Mouse (Mus musculus): ENCODE data around the gene Tbxas1. TPM values are rescaled to one million over a fixed set of nuclear protein-coding genes. Genes with fewer than 3 reads are reported as not detected.

The Tbxas1 gene
- total and polyA plus RNA-seq, 3 experiments: not detected

DNA sequence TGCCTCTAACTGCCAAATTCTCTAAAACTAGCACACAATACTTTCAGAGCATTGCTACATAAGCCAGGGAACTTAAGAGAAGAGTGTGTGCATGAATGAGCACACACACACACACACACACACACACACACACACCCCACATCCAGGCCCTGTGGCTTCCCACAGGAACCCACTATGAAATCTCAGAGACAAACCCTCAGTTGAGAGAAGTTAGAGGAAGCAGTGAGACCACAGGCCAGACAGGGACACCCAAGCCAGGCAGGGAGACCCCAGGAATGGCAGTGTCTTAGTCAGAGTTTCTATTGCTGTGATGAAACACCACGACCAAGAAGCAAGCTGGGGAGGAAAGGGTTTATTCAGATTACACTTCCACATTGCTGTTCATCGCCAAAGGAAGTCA, 188.3 kb downstream of the Tbxas1 start:
- Histone ChIP-seq H3K36me3 (replicated peaks in 1 of 2; ENCODE audit: control insufficient read depth in 1 of 2, insufficient read depth in 1 of 2, low read length in 1 of 2) (no peaks in the 10 kb centered on the region), H3K79me2 (replicated peaks; ENCODE audit: control insufficient read depth, extremely low read depth, insufficient read depth, poor library complexity, severe bottlenecking) (no peaks in the 10 kb centered on the region), H3K27ac (ENCODE audit: insufficient read depth, low read depth) (no peak overlapping the region), H3K4me1 (ENCODE audit: control insufficient read depth in 1 of 2, insufficient read depth in 2 of 2) (peaks cover 3 to 11% of the 10 kb centered on the region in 2 experiments; a peak in 2 of 4 replicates), H3K4me2 (ENCODE audit: insufficient read depth, low read depth, poor library complexity, severe bottlenecking) (no peak overlapping the region), H3K9ac (ENCODE audit: insufficient read depth, low read depth) (no peak overlapping the region), H3K9me3 (replicated peaks; ENCODE audit: low read length) (no peaks in the 10 kb centered on the region), H3K4me3 (replicated peaks in 1 of 3; ENCODE audit: low read depth in 2 of 3, low read length in 2 of 3, poor library complexity in 1 of 3) (no peak overlapping the region), H3K27me3 (replicated peaks) (no peaks in the 10 kb centered on the region)
- dilution Hi-C loops (cut with MboI; ENCODE audit: extremely low pct_ligation_motif_present, extremely low pct_unique_long_range_greater_than_20kb, low sequenced_read_pairs) (no loop called here), in situ Hi-C loops (cut with MboI; ENCODE audit: low pct_ligation_motif_present, low pct_unique_long_range_greater_than_20kb, low sequenced_read_pairs) (loop anchor here (10.0 to 25.0 kb wide), 2 partner anchors 139 to 326 kb away; no protein-coding TSS in a partner anchor)
- no peak for DNase-seq (ENCODE audit: extremely low read depth)
- TF ChIP-seq ZMIZ1 (IDR thresholded peaks at IDR 0.05; ENCODE audit: low read depth, low read length) (no peak), IRF4 (IDR thresholded peaks at IDR 0.05; ENCODE audit: low read depth, low read length) (no peak), TBP (conservative IDR thresholded peaks at IDR 0.05; ENCODE audit: low read depth, low read length) (no peak), RAD21 (IDR thresholded peaks at IDR 0.05; ENCODE audit: low read depth, low read length) (no peak), KAT2A (IDR thresholded peaks at IDR 0.05; ENCODE audit: insufficient replicate concordance, low read length) (no peak), PAX5 (IDR thresholded peaks at IDR 0.05; ENCODE audit: low read length) (no peak), MYC (IDR thresholded peaks at IDR 0.05; ENCODE audit: low read depth, low read length) (no peak), POLR2A (IDR thresholded peaks at IDR 0.05; ENCODE audit: low read depth, low read length) (no peak), USF2 (conservative IDR thresholded peaks at IDR 0.05; ENCODE audit: low read depth, low read length) (no peak)

DNA sequence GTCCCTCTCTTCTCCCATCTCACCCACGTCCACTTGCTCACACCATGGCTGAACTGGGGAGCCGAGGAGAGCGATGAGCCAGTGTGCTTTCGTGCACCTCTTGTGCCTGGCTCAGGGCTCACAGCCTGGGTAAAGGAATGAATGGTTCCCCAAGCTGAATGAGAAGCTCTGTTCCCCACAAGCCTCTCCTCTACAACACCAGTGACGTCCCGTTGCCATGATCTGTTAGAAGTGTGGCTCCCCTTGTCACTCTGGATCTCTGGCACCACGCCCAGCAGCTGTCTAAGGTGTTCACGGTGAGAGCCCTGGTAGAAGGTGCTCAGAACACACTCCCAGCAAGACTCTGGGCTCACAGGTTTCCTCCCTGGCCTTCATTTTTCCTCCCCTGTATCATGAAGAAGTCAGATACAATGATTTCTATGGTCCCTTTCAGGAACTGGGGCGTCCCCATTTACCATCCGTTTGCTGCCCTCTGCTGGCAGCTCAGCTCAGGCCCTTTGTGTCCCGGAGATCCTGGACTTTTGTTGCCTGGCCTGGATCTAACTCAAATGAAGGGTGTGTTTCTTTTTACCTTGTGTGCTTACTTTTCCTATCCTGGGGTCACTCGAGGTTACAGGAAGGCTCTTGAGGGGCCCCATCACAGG, 191.9 kb downstream of the Tbxas1 start:
- peaks cover 3 to 5% of the 10 kb centered on the region in 2 experiments; a peak in 2 of 4 replicates for H3K4me1 ChIP-seq (ENCODE audit: control insufficient read depth in 1 of 2, insufficient read depth in 2 of 2)
- no peak overlapping the region for H3K4me3 ChIP-seq (replicated peaks in 1 of 3; ENCODE audit: low read depth in 2 of 3, low read length in 2 of 3, poor library complexity in 1 of 3)
- DNase-seq (ENCODE audit: extremely low read depth): peak; percentile 78
- no peaks in the 10 kb centered on the region for H3K27me3 ChIP-seq (replicated peaks)
- no peaks in the 10 kb centered on the region for H3K79me2 ChIP-seq (replicated peaks; ENCODE audit: control insufficient read depth, extremely low read depth, insufficient read depth, poor library complexity, severe bottlenecking)
- no peak overlapping the region for H3K4me2 ChIP-seq (ENCODE audit: insufficient read depth, low read depth, poor library complexity, severe bottlenecking)
- H3K9me3 ChIP-seq (replicated peaks; ENCODE audit: low read length): no peaks in the 10 kb centered on the region
- no peak overlapping the region for H3K27ac ChIP-seq (ENCODE audit: insufficient read depth, low read depth)
- dilution Hi-C loops (cut with MboI; ENCODE audit: extremely low pct_ligation_motif_present, extremely low pct_unique_long_range_greater_than_20kb, low sequenced_read_pairs) (no loop called here), in situ Hi-C loops (cut with MboI; ENCODE audit: low pct_ligation_motif_present, low pct_unique_long_range_greater_than_20kb, low sequenced_read_pairs) (loop anchor here (10.0 to 25.0 kb wide), 2 partner anchors 142 to 330 kb away; no protein-coding TSS in a partner anchor)
- H3K9ac ChIP-seq (ENCODE audit: insufficient read depth, low read depth): no peak overlapping the region
- TF ChIP-seq MAZ (IDR thresholded peaks at IDR 0.05; ENCODE audit: low read depth, low read length): peak; percentile 56; the same call in 1 of the 2 replicates
- TF ChIP-seq ZC3H11A (IDR thresholded peaks at IDR 0.05; ENCODE audit: low read depth, low read length): peak; percentile 76
- TF ChIP-seq EP300 (IDR thresholded peaks at IDR 0.05; ENCODE audit: low read length): no peak
- TF ChIP-seq SMC3 (IDR thresholded peaks at IDR 0.05; ENCODE audit: low read depth, low read length): peak; percentile 82
- 0 out of 2 replicates have a peak, but pooled peaks have one; percentile 17 for TF ChIP-seq NELFE (IDR thresholded peaks at IDR 0.05; ENCODE audit: low read depth, low read length)
- TF ChIP-seq POLR2AphosphoS2 (IDR thresholded peaks at IDR 0.05; ENCODE audit: low read depth, low read length): no peak
- peak; percentile 75 to 90 for TF ChIP-seq CTCF (conservative IDR thresholded peaks at IDR 0.05 in 1 of 2, IDR thresholded peaks at IDR 0.05 in 1 of 2; ENCODE audit: low read depth in 2 of 2, low read length in 2 of 2)
- no peak for TF ChIP-seq PAX5 (IDR thresholded peaks at IDR 0.05; ENCODE audit: low read length)
- TF ChIP-seq ELF1 (IDR thresholded peaks at IDR 0.05; ENCODE audit: low read depth, low read length): peak; percentile 23; the same call in 1 of the 2 replicates
- TF ChIP-seq RAD21 (IDR thresholded peaks at IDR 0.05; ENCODE audit: low read depth, low read length): peak; percentile 95
- no peaks in the 10 kb centered on the region for H3K36me3 ChIP-seq (replicated peaks in 1 of 2; ENCODE audit: control insufficient read depth in 1 of 2, insufficient read depth in 1 of 2, low read length in 1 of 2)

Data from CH12.LX (cell line).